Mouse (Mus musculus) ES-E14 (cell line): ENCODE results near the gene Actn1. TPM values are rescaled to one million over a fixed set of nuclear protein-coding genes. Genes with fewer than 3 reads are reported as not detected.
"Not testable (repeated sequence)": the region's sequence is repeated elsewhere in the genome, so short reads cannot be mapped to it uniquely, and the experiment has no call there.

Experiments used
- DNase-seq: peaks from one replicate; pipeline ENCODE4 v3.0.0-alpha.2; 2013; ENCODE audit warnings: low read depth, low spot score
- H3K27ac ChIP-seq: 2 replicates; pipeline ENCODE4 v1.5.1; 2012; ENCODE audit warnings: low read depth, mild to moderate bottlenecking, low read length, moderate library complexity, mixed read lengths; ENCODE audit not compliant: poor library complexity, insufficient read depth, severe bottlenecking
- H3K36me3 ChIP-seq: 2 replicates; pipeline ENCODE4 v1.6.1; 2012; ENCODE audit warnings: mild to moderate bottlenecking, low read length, moderate library complexity, mixed read lengths; ENCODE audit not compliant: control insufficient read depth, poor library complexity, insufficient read depth, severe bottlenecking
- H3K4me1 ChIP-seq, 2 experiments: fragments of 150-350 bp in 1 of 2; sonication (generic) in 1 of 2; 2 replicates each; pipeline ENCODE4 v1.6.1; 2012; ENCODE audit warnings: low read length in 2 of 2, mild to moderate bottlenecking in 1 of 2, mixed read lengths in 1 of 2; ENCODE audit not compliant: control insufficient read depth in 2 of 2, insufficient read depth in 2 of 2, poor library complexity in 1 of 2
- H3K4me3 ChIP-seq, 2 experiments: fragments of 150-350 bp in 1 of 2; sonication (generic) in 1 of 2; 2 replicates each; pipeline ENCODE4 v1.5.1; 2012; ENCODE audit warnings: low read length in 2 of 2, low read depth in 1 of 2, mild to moderate bottlenecking in 1 of 2, mixed read lengths in 1 of 2; ENCODE audit not compliant: insufficient read depth in 1 of 2, poor library complexity in 1 of 2, severe bottlenecking in 1 of 2
- H3K9ac ChIP-seq: 2 replicates; pipeline ENCODE4 v1.6.1; 2012; ENCODE audit warnings: low read depth, mild to moderate bottlenecking, low read length, mixed read lengths; ENCODE audit not compliant: poor library complexity, insufficient read depth, severe bottlenecking
- H3K9me3 ChIP-seq: fragments of 150-350 bp; sonication (generic); 2 replicates; pipeline ENCODE4 v1.6.1; 2012; ENCODE audit warnings: low read depth, mild to moderate bottlenecking, low read length; ENCODE audit not compliant: control insufficient read depth, insufficient read depth
- CHD2 ChIP-seq: IDR thresholded peaks from 2 replicates; pipeline ENCODE4 v1.6.1; 2014; ENCODE audit warnings: mild to moderate bottlenecking, low read depth, low read length, inconsistent platforms
- HCFC1 ChIP-seq: IDR thresholded peaks from 2 replicates; pipeline ENCODE4 v1.6.1; 2012; ENCODE audit warnings: low read length, inconsistent platforms, borderline replicate concordance; ENCODE audit not compliant: insufficient read depth
- MAFK ChIP-seq: IDR thresholded peaks from 2 replicates; pipeline ENCODE4 v1.6.1; 2014; ENCODE audit warnings: mild to moderate bottlenecking, low read depth, low read length, inconsistent platforms; ENCODE audit not compliant: insufficient read depth
- ZC3H11A ChIP-seq: IDR thresholded peaks from 2 replicates; pipeline ENCODE4 v1.6.1; 2012; ENCODE audit warnings: low read depth, mild to moderate bottlenecking, inconsistent platforms, low read length, borderline replicate concordance
- ZNF384 ChIP-seq: IDR thresholded peaks from 2 replicates; pipeline ENCODE4 v1.6.1; 2012; ENCODE audit warnings: low read depth, low read length, inconsistent platforms
- in situ Hi-C, 2 experiments: fragments of 600-800 bp; cut with MboI; formaldehyde crosslinking; loops; one replicate each; pipeline ENCODE4 v1.15.1; 2025; ENCODE audit warnings: low sequenced_read_pairs in 2 of 2, inconsistent platforms in 1 of 2; ENCODE audit not compliant: unreplicated experiment in 2 of 2
- total RNA-seq: library from RNA; depleted of rRNA; stranded (reverse); fragments of 300-350 nt; gene quantifications from 2 replicates; pipeline ENCODE4 v1.2.3, GENCODE M21; 2012

Actn1 gene
- total RNA-seq, 1 experiment: 255 TPM

- Histone ChIP-seq H3K9ac (no peak overlapping the region), H3K4me3 (peak overlapping the region; percentile 16 to 35; a peak in 3 of 4 replicates), H3K9me3 (no peaks in the 10 kb centered on the region), H3K27ac (0 out of 2 replicates have a peak overlapping the region, but pooled peaks have one; percentile 34), H3K36me3 (no peaks in the 10 kb centered on the region), H3K4me1 (peaks cover 8 to 17% of the 10 kb centered on the region in 2 experiments)
- peak; percentile 78; the same call in 1 of the 2 replicates for TF ChIP-seq CHD2
- TF ChIP-seq ZNF384: no peak
- peak; percentile 94 for DNase-seq
- in situ Hi-C loops: no loop called here
These were observed 13.0 kb upstream of the Actn1 start for GRCm38 (mm10) chr12:80273020-80273686.

- DNase-seq: no peak
- peaks cover 8 to 17% of the 10 kb centered on the region in 2 experiments for H3K4me1 ChIP-seq
These were observed 11.6 kb upstream of the Actn1 start for GRCm38 (mm10) chr12:80271806-80272205.

GRCm38 (mm10) chr12:80270924-80271323, 10.8 kb upstream of the Actn1 start:
- in situ Hi-C loops: no loop called here
- Histone ChIP-seq H3K27ac (peak overlapping the region; percentile 79), H3K9me3 (no peaks in the 10 kb centered on the region), H3K9ac (0 out of 2 replicates have a peak overlapping the region, but pooled peaks have one; percentile 40), H3K4me1 (peaks cover 8 to 17% of the 10 kb centered on the region in 2 experiments), H3K36me3 (no peaks in the 10 kb centered on the region), H3K4me3 (no peak overlapping the region; a peak in 1 of 4 replicates)
- TF ChIP-seq HCFC1: no peak
- no peak for TF ChIP-seq ZC3H11A
- TF ChIP-seq CHD2: no peak
- TF ChIP-seq ZNF384: no peak
- peak; percentile 66 for DNase-seq

More at GRCm38 (mm10) chr12:80271806-80272205, 11.6 kb upstream of the Actn1 start:
- TF ChIP-seq HCFC1 (no peak), ZC3H11A (no peak), MAFK (no peak), ZNF384 (no peak), CHD2 (no peak)
- Histone ChIP-seq H3K9me3 (no peaks in the 10 kb centered on the region), H3K27ac (no peak overlapping the region; the same call in 1 of the 2 replicates), H3K9ac (no peak overlapping the region), H3K36me3 (no peaks in the 10 kb centered on the region), H3K4me3 (no peak overlapping the region)
- in situ Hi-C loops: no loop called here

- Histone ChIP-seq H3K4me1 (peaks cover 8 to 14% of the 10 kb centered on the region in 2 experiments), H3K9ac (no peak overlapping the region), H3K4me3 (no peak overlapping the region), H3K27ac (no peak overlapping the region), H3K9me3 (no peaks in the 10 kb centered on the region), H3K36me3 (no peaks in the 10 kb centered on the region)
- TF ChIP-seq ZNF384 (no peak), CHD2 (no peak), MAFK (no peak), HCFC1 (no peak), ZC3H11A (no peak)
- in situ Hi-C loops: no loop called here
- no peak for DNase-seq
These were observed 9.1 kb upstream of the Actn1 start for GRCm38 (mm10) chr12:80269303-80269702.

- Histone ChIP-seq H3K4me1 (peaks cover 6 to 9% of the 10 kb centered on the region in 2 experiments), H3K9ac (no peak overlapping the region), H3K36me3 (no peaks in the 10 kb centered on the region), H3K27ac (no peak overlapping the region), H3K4me3 (no peak overlapping the region), H3K9me3 (no peaks in the 10 kb centered on the region)
- TF ChIP-seq HCFC1 (no peak), ZNF384 (no peak), MAFK (no peak), ZC3H11A (no peak), CHD2 (no peak)
- DNase-seq: no peak
- in situ Hi-C loops: no loop called here
These were observed 7.8 kb upstream of the Actn1 start for GRCm38 (mm10) chr12:80267962-80268361.

- H3K27ac ChIP-seq, H3K4me1 ChIP-seq, H3K36me3 ChIP-seq, H3K9me3 ChIP-seq, DNase-seq, in situ Hi-C loops, H3K4me3 ChIP-seq, H3K9ac ChIP-seq: not testable (repeated sequence)
These were observed 4.2 kb upstream of the Actn1 start for GRCm38 (mm10) chr12:80264388-80264787.
